Mouse (Mus musculus): ENCODE data around the gene Klhl3.

- TF ChIP-seq CTCF (IDR thresholded peaks at IDR 0.05; ENCODE audit: low read depth, low read length) (no peak), POLR2A (IDR thresholded peaks at IDR 0.05; ENCODE audit: extremely low read depth, insufficient read depth, low read length) (no peak)
These were observed 47.3 kb downstream of the Klhl3 start for GRCm38 (mm10) chr13:58066081-58066495.
